Comparison of ENCODE assay signal across 8 mouse cellular contexts in genomic region chr8:105269461-105269947, GRCm38 (mm10). TPM values are rescaled to one million over a fixed set of nuclear protein-coding genes. Genes with fewer than 3 reads are reported as not detected.
DNase-seq lines count a peak whose midpoint lies in the region; ATAC-seq and TF ChIP-seq lines count a peak whose summit lies in the region.

TSS of gene Hsf4 (plus strand) at chr8:105269801.

- H3K4me2 ChIP-seq in embryonic facial prominence, embryonic 11.5 days (ENCODE audit: low read depth, low read length) = peak within 1 kb of the TSS; percentile 72
- peak within 1 kb of the TSS; percentile 97 for H3K4me2 ChIP-seq in heart, embryonic 14.5 days (ENCODE audit: low read length)
- peak within 1 kb of the TSS; percentile 73 for H3K4me2 ChIP-seq in stomach, postnatal 0 days (replicated peaks; ENCODE audit: low read depth)

- no peak for DNase-seq in frontal cortex, adult 2 months (ENCODE audit: extremely low spot score in 1 of 2, low spot score in 1 of 2)
- no peak for DNase-seq in frontal cortex, postnatal 25 days (ENCODE audit: low spot score in 2 of 2)
- no peak for DNase-seq in embryonic facial prominence, embryonic 11.5 days (ENCODE audit: low spot score)
- DNase-seq in kidney, postnatal 10 days = peak; percentile 76
- peak; percentile 77 to 88 for DNase-seq in lung, postnatal 4 days
- peak; percentile 74 for DNase-seq in stomach, postnatal 0 days (ENCODE audit: low spot score)

- no peak for TF ChIP-seq EP300 in ES-Bruce4 (IDR thresholded peaks at IDR 0.05; ENCODE audit: insufficient read depth, low read depth, low read length)
- TF ChIP-seq EP300 in stomach, postnatal 0 days (optimal IDR thresholded peaks at IDR 0.05) = no peak

- under 1% methylated on average over 41 of the region's 42 CpGs for WGBS in embryonic facial prominence, embryonic 11.5 days
- under 1% methylated on average over 41 of the region's 42 CpGs for WGBS in heart, embryonic 14.5 days
- WGBS in stomach, postnatal 0 days = 2% methylated on average over 42 of the region's 42 CpGs

- peak within 1 kb of the TSS; percentile 61 for H3K4me3 ChIP-seq in ES-Bruce4 (ENCODE audit: low read depth, low read length)
- H3K4me3 ChIP-seq in embryonic facial prominence, embryonic 11.5 days (ENCODE audit: low read depth, low read length) = peak within 1 kb of the TSS; percentile 41
- peak within 1 kb of the TSS; percentile 44 to 54 for H3K4me3 ChIP-seq in heart, embryonic 14.5 days (ENCODE audit: control insufficient read depth in 1 of 2, insufficient read depth in 1 of 2, low read depth in 1 of 2, low read length in 2 of 2)
- peak within 1 kb of the TSS; percentile 40 for H3K4me3 ChIP-seq in stomach, postnatal 0 days (ENCODE audit: low read depth, low read length)

- H3K27me3 ChIP-seq in ES-Bruce4 (ENCODE audit: control insufficient read depth, insufficient read depth, low read length, poor library complexity, severe bottlenecking) = peaks cover 18% of the 10 kb centered on the region
- peaks cover 83% of the 10 kb centered on the region for H3K27me3 ChIP-seq in embryonic facial prominence, embryonic 11.5 days (ENCODE audit: control insufficient read depth, insufficient read depth, low read length)
- H3K27me3 ChIP-seq in heart, embryonic 14.5 days (ENCODE audit: control insufficient read depth, insufficient read depth, low read length) = peaks cover 83% of the 10 kb centered on the region
- peaks cover 4% of the 10 kb centered on the region; the same call in 1 of the 2 replicates for H3K27me3 ChIP-seq in stomach, postnatal 0 days (ENCODE audit: control insufficient read depth, insufficient read depth, low read length)

- peaks cover 2% of the 10 kb centered on the region for H3K4me1 ChIP-seq in ES-Bruce4 (ENCODE audit: control insufficient read depth, insufficient read depth, low read length)
- H3K4me1 ChIP-seq in embryonic facial prominence, embryonic 11.5 days (ENCODE audit: control insufficient read depth, insufficient read depth, low read length) = peaks cover 2% of the 10 kb centered on the region; the same call in 1 of the 2 replicates
- H3K4me1 ChIP-seq in heart, embryonic 14.5 days (ENCODE audit: control insufficient read depth in 2 of 2, insufficient read depth in 2 of 2, low read length in 2 of 2) = peaks cover 13 to 30% of the 10 kb centered on the region in 2 experiments; a peak in 3 of 4 replicates
- 0 out of 2 replicates have a peak, but pooled peaks cover 9% of the 10 kb centered on the region for H3K4me1 ChIP-seq in stomach, postnatal 0 days (replicated peaks; ENCODE audit: control insufficient read depth, insufficient read depth)

- no peaks in the 10 kb centered on the region for H3K9me3 ChIP-seq in ES-Bruce4 (replicated peaks; ENCODE audit: control insufficient read depth, insufficient read depth, low read length, poor library complexity, severe bottlenecking)
- no peaks in the 10 kb centered on the region for H3K9me3 ChIP-seq in embryonic facial prominence, embryonic 11.5 days (replicated peaks; ENCODE audit: control insufficient read depth, low read length)
- H3K9me3 ChIP-seq in heart, embryonic 14.5 days (ENCODE audit: control insufficient read depth, low read length) = no peaks in the 10 kb centered on the region
- no peaks in the 10 kb centered on the region for H3K9me3 ChIP-seq in stomach, postnatal 0 days (ENCODE audit: control insufficient read depth, low read length)

- no peak for TF ChIP-seq CTCF in ES-Bruce4 (IDR thresholded peaks at IDR 0.05; ENCODE audit: low read depth, low read length)
- TF ChIP-seq CTCF in stomach, postnatal 0 days (IDR thresholded peaks at IDR 0.05; ENCODE audit: low read depth) = no peak

- H3K36me3 ChIP-seq in ES-Bruce4 (ENCODE audit: control insufficient read depth, insufficient read depth, low read length, poor library complexity, severe bottlenecking) = no peaks in the 10 kb centered on the region
- no peaks in the 10 kb centered on the region for H3K36me3 ChIP-seq in embryonic facial prominence, embryonic 11.5 days (replicated peaks; ENCODE audit: control insufficient read depth, insufficient read depth, low read depth, low read length)
- no peaks in the 10 kb centered on the region for H3K36me3 ChIP-seq in heart, embryonic 14.5 days (ENCODE audit: control insufficient read depth, insufficient read depth, low read length)
- H3K36me3 ChIP-seq in stomach, postnatal 0 days (ENCODE audit: control insufficient read depth, insufficient read depth, low read length) = no peaks in the 10 kb centered on the region; the same call in 1 of the 2 replicates

- peak within 1 kb of the TSS; percentile 54 for H3K9ac ChIP-seq in ES-Bruce4 (ENCODE audit: low read depth, poor library complexity, severe bottlenecking)
- peak within 1 kb of the TSS; percentile 37 for H3K9ac ChIP-seq in embryonic facial prominence, embryonic 11.5 days (replicated peaks; ENCODE audit: low read length)
- peak within 1 kb of the TSS; percentile 69 for H3K9ac ChIP-seq in heart, embryonic 14.5 days (ENCODE audit: low read length)
- H3K9ac ChIP-seq in stomach, postnatal 0 days (ENCODE audit: low read length) = peak within 1 kb of the TSS; percentile 48

- H3K27ac ChIP-seq in ES-Bruce4 (ENCODE audit: insufficient read depth, low read length) = no peak within 1 kb of the TSS
- no peak within 1 kb of the TSS for H3K27ac ChIP-seq in embryonic facial prominence, embryonic 11.5 days (replicated peaks; ENCODE audit: low read depth, low read length)
- no peak within 1 kb of the TSS for H3K27ac ChIP-seq in heart, embryonic 14.5 days (replicated peaks in 1 of 2; ENCODE audit: control insufficient read depth in 1 of 2, insufficient read depth in 1 of 2, low read depth in 2 of 2, low read length in 2 of 2)
- no peak within 1 kb of the TSS; the same call in 1 of the 2 replicates for H3K27ac ChIP-seq in stomach, postnatal 0 days (replicated peaks)

- TF ChIP-seq POLR2A in ES-Bruce4 (IDR thresholded peaks at IDR 0.05; ENCODE audit: insufficient read depth, low read length) = peak; percentile 29

- no peak for ATAC-seq in embryonic facial prominence, embryonic 11.5 days (replicated peaks; ENCODE audit: insufficient number of reproducible peaks, low FRiP score, low TSS enrichment, low read depth)
- ATAC-seq in heart, embryonic 14.5 days (ENCODE audit: insufficient number of reproducible peaks, insufficient read depth, low FRiP score, low read depth) = no peak
- peak; percentile 45 for ATAC-seq in stomach, postnatal 0 days (ENCODE audit: low FRiP score, low TSS enrichment)

RNA-seq across cellular contexts. Expression of gene Hsf4, which starts in this region (rescaled TPM):
- 20.2 and 20.7 TPM in 2 replicates for polyA plus RNA-seq in frontal cortex, adult 2 months (2012; rRNA removed)
- 1.1 and 1.4 TPM in 2 replicates for polyA plus RNA-seq in ES-Bruce4 (2011; ENCODE audit: insufficient read depth, insufficient read length, low read depth, missing spikeins)
- 0.13 TPM in 1 of 2 replicates, not detected in the other for polyA plus RNA-seq in embryonic facial prominence, embryonic 11.5 days (2014; fragmentation: Nextera tagmentation; extraction: Ambion mirVana)
- polyA plus RNA-seq in heart, embryonic 14.5 days (2014; fragmentation: Nextera tagmentation; extraction: Ambion mirVana) = 0.27 TPM in 1 of 2 replicates, not detected in the other
- 0.23 and 0.34 TPM in 2 replicates for polyA plus RNA-seq in stomach, postnatal 0 days (2015; fragmentation: Nextera tagmentation; extraction: Ambion mirVana)

Comparison
In these comparisons a context has a peak if more than half of its experiments do, and no peak if none do; other contexts are left out.
1. Peak in DNase-seq, ATAC-seq, H3K4me3 ChIP-seq, H3K9ac ChIP-seq and H3K4me2 ChIP-seq in stomach, postnatal 0 days; RNA of the gene not detected or under 1 TPM.
2. DNase-seq: peak in kidney, postnatal 10 days (single experiment) and lung, postnatal 4 days (2 of 2); none in frontal cortex, adult 2 months (0 of 2), frontal cortex, postnatal 25 days (0 of 2) and embryonic facial prominence, embryonic 11.5 days (single experiment).
3. Peak in every context shown above with its lines, with median percentiles within 50 percentile points of each other: H3K4me3 ChIP-seq, H3K9ac ChIP-seq and H3K4me2 ChIP-seq.